Mouse (Mus musculus): ENCODE data around the gene Rbm14.

Gene Rbm14

GRCm38 (mm10) chr19:4811063-4811908, at the start of gene Rbm14, which contains the start of gene Gm21992:
Gene Rbm14 (minus strand): TSS chr19:4811634.
Gene Gm21992 (minus strand): TSS chr19:4811612.
- DNase-seq (ENCODE audit: low read depth, low spot score) = peak; percentile 100

GRCm38 (mm10) chr19:4859081-4859480, 47.6 kb upstream of the Rbm14 start:
- no peak for DNase-seq (ENCODE audit: low read depth, low spot score)

- DNase-seq (ENCODE audit: low read depth, low spot score) = no peak
Measured at GRCm38 (mm10) chr19:4855951-4856350, 44.5 kb upstream of the Rbm14 start.

- no peak for DNase-seq (ENCODE audit: low read depth, low spot score)
Measured at GRCm38 (mm10) chr19:4855470-4855820, 44.0 kb upstream of the Rbm14 start.

- peak; percentile 79 for DNase-seq (ENCODE audit: low read depth, low spot score)
Measured at GRCm38 (mm10) chr19:4854552-4855469, 43.4 kb upstream of the Rbm14 start, which contains the start of gene Ctsf. Gene Ctsf (plus strand): TSS chr19:4855130.

GRCm38 (mm10) chr19:4850281-4850680, 38.8 kb upstream of the Rbm14 start:
- peak; percentile 69 for DNase-seq (ENCODE audit: low read depth, low spot score)

GRCm38 (mm10) chr19:4849800-4850199, 38.4 kb upstream of the Rbm14 start:
- DNase-seq (ENCODE audit: low read depth, low spot score) = peak; percentile 90

- DNase-seq (ENCODE audit: low read depth, low spot score) = peak; percentile 70
Measured at GRCm38 (mm10) chr19:4847490-4847889, 36.1 kb upstream of the Rbm14 start.

- DNase-seq (ENCODE audit: low read depth, low spot score) = no peak
Measured at GRCm38 (mm10) chr19:4845846-4846245, 34.4 kb upstream of the Rbm14 start.

- DNase-seq (ENCODE audit: low read depth, low spot score) = no peak
Measured at GRCm38 (mm10) chr19:4842611-4843010, 31.2 kb upstream of the Rbm14 start.

- no peak for DNase-seq (ENCODE audit: low read depth, low spot score)
Measured at GRCm38 (mm10) chr19:4840848-4841247, 29.4 kb upstream of the Rbm14 start.

- DNase-seq (ENCODE audit: low read depth, low spot score) = peak; percentile 99
Measured at GRCm38 (mm10) chr19:4839149-4839548, 27.7 kb upstream of the Rbm14 start, which contains the start of the genes Ccs and Ccdc87. Gene Ccs (minus strand): TSS chr19:4839332. Gene Ccdc87 (plus strand): TSS chr19:4839366.

GRCm38 (mm10) chr19:4838526-4839140, 27.2 kb upstream of the Rbm14 start:
- peak; percentile 19 for DNase-seq (ENCODE audit: low read depth, low spot score)

- DNase-seq (ENCODE audit: low read depth, low spot score) = no peak
Measured at GRCm38 (mm10) chr19:4837049-4837448, 25.6 kb upstream of the Rbm14 start.

- DNase-seq (ENCODE audit: low read depth, low spot score) = peak; percentile 48
Measured at GRCm38 (mm10) chr19:4836096-4836495, 24.7 kb upstream of the Rbm14 start.

GRCm38 (mm10) chr19:4833977-4834376, 22.5 kb upstream of the Rbm14 start:
- DNase-seq (ENCODE audit: low read depth, low spot score) = no peak

GRCm38 (mm10) chr19:4829156-4829555, 17.7 kb upstream of the Rbm14 start:
- no peak for DNase-seq (ENCODE audit: low read depth, low spot score)

GRCm38 (mm10) chr19:4828444-4829114, 17.1 kb upstream of the Rbm14 start:
- DNase-seq (ENCODE audit: low read depth, low spot score) = peak; percentile 92

GRCm38 (mm10) chr19:4820678-4821303, 9.4 kb upstream of the Rbm14 start:
- no peak for DNase-seq (ENCODE audit: low read depth, low spot score)

GRCm38 (mm10) chr19:4817182-4817835, 5.9 kb upstream of the Rbm14 start:
- peak; percentile 81 for DNase-seq (ENCODE audit: low read depth, low spot score)

All from ZHBTc4 (cell line).